8 mouse cellular contexts compared by ENCODE assay signal in the genomic region with DNA sequence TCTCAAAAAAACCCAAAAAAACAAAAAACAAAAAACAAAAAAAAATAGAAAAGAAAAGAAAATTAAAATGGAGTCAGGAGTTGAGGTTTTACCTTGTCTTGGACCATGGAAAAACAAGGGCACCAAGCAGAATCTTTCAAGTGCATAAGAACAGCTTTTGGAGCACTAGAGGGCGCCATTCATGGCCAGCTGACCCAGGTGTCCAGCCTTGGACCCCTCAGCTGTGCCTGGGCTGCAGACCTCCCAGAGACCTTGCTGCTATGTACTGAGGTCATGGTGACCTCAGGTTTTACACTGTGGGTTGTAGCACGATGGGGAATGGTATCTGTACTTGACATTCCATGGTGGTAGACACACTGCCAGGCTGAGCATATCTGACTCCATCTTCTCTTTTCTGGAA. TPM values are rescaled to one million over a fixed set of nuclear protein-coding genes. Genes with fewer than 3 reads are reported as not detected.
DNase-seq lines count a peak whose midpoint lies in the region; ATAC-seq and TF ChIP-seq lines count a peak whose summit lies in the region.

No protein-coding gene starts in this region.

- H3K4me3 ChIP-seq in forebrain, embryonic 10.5 days: no peak overlapping the region
- H3K4me3 ChIP-seq in forebrain, embryonic 16.5 days (replicated peaks; ENCODE audit: low read length): no peak overlapping the region
- no peak overlapping the region for H3K4me3 ChIP-seq in midbrain, embryonic 11.5 days (ENCODE audit: low read depth, low read length)
- no peak overlapping the region for H3K4me3 ChIP-seq in midbrain, embryonic 16.5 days (ENCODE audit: low read depth, low read length)
- no peak overlapping the region for H3K4me3 ChIP-seq in limb, embryonic 14.5 days (replicated peaks; ENCODE audit: low read length)

- H3K4me2 ChIP-seq in forebrain, embryonic 16.5 days (ENCODE audit: low read length): no peak overlapping the region
- H3K4me2 ChIP-seq in midbrain, embryonic 11.5 days: no peak overlapping the region
- no peak overlapping the region for H3K4me2 ChIP-seq in midbrain, embryonic 16.5 days (ENCODE audit: low read length)
- no peak overlapping the region for H3K4me2 ChIP-seq in limb, embryonic 14.5 days (replicated peaks; ENCODE audit: low read depth, low read length, severe bottlenecking)

- TF ChIP-seq POLR2A in limb, embryonic 14.5 days (IDR thresholded peaks at IDR 0.05; ENCODE audit: borderline replicate concordance, extremely low read depth, insufficient read depth, insufficient read length): no peak

- H3K4me1 ChIP-seq in forebrain, embryonic 10.5 days: no peaks in the 10 kb centered on the region
- H3K4me1 ChIP-seq in forebrain, embryonic 16.5 days (replicated peaks; ENCODE audit: control insufficient read depth, insufficient read depth, low read length): no peaks in the 10 kb centered on the region
- no peaks in the 10 kb centered on the region for H3K4me1 ChIP-seq in midbrain, embryonic 11.5 days (ENCODE audit: control insufficient read depth, insufficient read depth, low read length)
- no peaks in the 10 kb centered on the region for H3K4me1 ChIP-seq in midbrain, embryonic 16.5 days (ENCODE audit: control insufficient read depth, insufficient read depth, low read length)
- no peaks in the 10 kb centered on the region for H3K4me1 ChIP-seq in limb, embryonic 14.5 days (ENCODE audit: control insufficient read depth, insufficient read depth, low read length)

- peak; percentile 24 for DNase-seq in forebrain, embryonic 10.5 days (ENCODE audit: extremely low spot score, low spot score)
- peak; percentile 90 for DNase-seq in midbrain, embryonic 11.5 days (ENCODE audit: low spot score, missing footprints)
- peak; percentile 32 to 70 for DNase-seq in cerebellum, postnatal 25 days
- DNase-seq in limb, embryonic 14.5 days (ENCODE audit: low spot score): peak; percentile 33

- H3K9ac ChIP-seq in forebrain, embryonic 16.5 days (replicated peaks; ENCODE audit: low read depth, low read length): no peak overlapping the region
- H3K9ac ChIP-seq in midbrain, embryonic 11.5 days (ENCODE audit: low read length): no peak overlapping the region
- H3K9ac ChIP-seq in midbrain, embryonic 16.5 days (ENCODE audit: low read depth, low read length): no peak overlapping the region
- no peak overlapping the region for H3K9ac ChIP-seq in limb, embryonic 14.5 days (ENCODE audit: low read depth, low read length, severe bottlenecking)

- peaks cover 98% of the 10 kb centered on the region for H3K36me3 ChIP-seq in forebrain, embryonic 10.5 days (replicated peaks)
- peaks cover 35% of the 10 kb centered on the region for H3K36me3 ChIP-seq in forebrain, embryonic 16.5 days (ENCODE audit: control insufficient read depth, insufficient read depth)
- peaks cover 22% of the 10 kb centered on the region for H3K36me3 ChIP-seq in midbrain, embryonic 11.5 days (ENCODE audit: control insufficient read depth, insufficient read depth, low read length)
- H3K36me3 ChIP-seq in midbrain, embryonic 16.5 days (ENCODE audit: control insufficient read depth, insufficient read depth, low read length): peaks cover 29% of the 10 kb centered on the region
- peaks cover 91% of the 10 kb centered on the region for H3K36me3 ChIP-seq in limb, embryonic 14.5 days (ENCODE audit: control insufficient read depth, insufficient read depth, low read length)

- WGBS in forebrain, embryonic 10.5 days: 54% methylated on average over 2 of the region's 2 CpGs
- 54% methylated on average over 2 of the region's 2 CpGs for WGBS in forebrain, embryonic 16.5 days
- WGBS in midbrain, embryonic 11.5 days: 53% methylated on average over 2 of the region's 2 CpGs
- 44% methylated on average over 2 of the region's 2 CpGs for WGBS in midbrain, embryonic 16.5 days
- 65% methylated on average over 2 of the region's 2 CpGs for WGBS in limb, embryonic 14.5 days

- ATAC-seq in forebrain, embryonic 16.5 days: no peak
- peak; percentile 30; the same call in 1 of the 2 replicates for ATAC-seq in midbrain, embryonic 11.5 days (ENCODE audit: low FRiP score)
- no peak for ATAC-seq in midbrain, embryonic 16.5 days
- 0 out of 2 replicates have a peak, but pooled peaks have one; percentile 23 for ATAC-seq in limb, embryonic 14.5 days (ENCODE audit: low FRiP score, low read depth)
- ATAC-seq in activated CD4-positive, CD25-positive, alpha-beta regulatory T cell, adult 4 months: no peak
- no peak for ATAC-seq in frontal cortex, adult (ENCODE audit: low TSS enrichment)

- H3K9me3 ChIP-seq in forebrain, embryonic 10.5 days: no peaks in the 10 kb centered on the region
- no peaks in the 10 kb centered on the region for H3K9me3 ChIP-seq in forebrain, embryonic 16.5 days (ENCODE audit: control insufficient read depth, low read length)
- no peaks in the 10 kb centered on the region for H3K9me3 ChIP-seq in midbrain, embryonic 11.5 days (ENCODE audit: control insufficient read depth, low read length)
- H3K9me3 ChIP-seq in midbrain, embryonic 16.5 days (replicated peaks; ENCODE audit: control insufficient read depth, low read length, poor library complexity, severe bottlenecking): no peaks in the 10 kb centered on the region
- H3K9me3 ChIP-seq in limb, embryonic 14.5 days (ENCODE audit: control insufficient read depth, low read length): no peaks in the 10 kb centered on the region

- H3K27me3 ChIP-seq in forebrain, embryonic 10.5 days (ENCODE audit: poor library complexity, severe bottlenecking): no peaks in the 10 kb centered on the region
- no peaks in the 10 kb centered on the region for H3K27me3 ChIP-seq in forebrain, embryonic 16.5 days (replicated peaks; ENCODE audit: control insufficient read depth, insufficient read depth, low read length)
- no peaks in the 10 kb centered on the region for H3K27me3 ChIP-seq in midbrain, embryonic 11.5 days (ENCODE audit: control insufficient read depth, insufficient read depth, low read length)
- no peaks in the 10 kb centered on the region for H3K27me3 ChIP-seq in midbrain, embryonic 16.5 days (ENCODE audit: control insufficient read depth, insufficient read depth, low read depth, low read length)
- H3K27me3 ChIP-seq in limb, embryonic 14.5 days (ENCODE audit: control insufficient read depth, insufficient read depth, low read length): no peaks in the 10 kb centered on the region

- H3K27ac ChIP-seq in forebrain, embryonic 10.5 days: no peak overlapping the region
- no peak overlapping the region for H3K27ac ChIP-seq in forebrain, embryonic 16.5 days (ENCODE audit: low read length)
- no peak overlapping the region for H3K27ac ChIP-seq in midbrain, embryonic 11.5 days (ENCODE audit: low read depth, low read length)
- H3K27ac ChIP-seq in midbrain, embryonic 16.5 days (ENCODE audit: low read length): no peak overlapping the region
- no peak overlapping the region for H3K27ac ChIP-seq in limb, embryonic 14.5 days (replicated peaks; ENCODE audit: low read depth, low read length)

RNA-seq across cellular contexts. Expression of a gene that starts 31.4 kb away (rescaled TPM):
- 58.5 and 60.0 TPM in 2 replicates for polyA plus RNA-seq in forebrain, embryonic 10.5 days (2016; fragmentation: Nextera tagmentation; extraction: Ambion mirVana)
- polyA plus RNA-seq in forebrain, embryonic 16.5 days (2015; fragmentation: Nextera tagmentation; extraction: Ambion mirVana): 16.1 and 18.8 TPM in 2 replicates
- polyA plus RNA-seq in midbrain, embryonic 11.5 days (2014; fragmentation: Nextera tagmentation; extraction: Ambion mirVana): 18.9 and 22.1 TPM in 2 replicates
- 16.0 and 17.2 TPM in 2 replicates for polyA plus RNA-seq in midbrain, embryonic 16.5 days (2015; fragmentation: Nextera tagmentation; extraction: Ambion mirVana)
- 36.9 and 48.0 TPM in 2 replicates for polyA plus RNA-seq in limb, embryonic 14.5 days (2012; rRNA removed)
- polyA plus RNA-seq in limb, embryonic 14.5 days (2014; fragmentation: Nextera tagmentation; extraction: Ambion mirVana): 15.9 and 18.4 TPM in 2 replicates
- polyA plus RNA-seq in activated CD4-positive, CD25-positive, alpha-beta regulatory T cell, adult 4 months (2017; shearing (Covaris generic)): 10 to 100 TPM; 12.6 to 20.6 TPM

Comparison
In these comparisons a context has a peak if more than half of its experiments do, and no peak if none do; other contexts are left out.
1. ATAC-seq: peak in midbrain, embryonic 11.5 days (single experiment) and limb, embryonic 14.5 days (single experiment); none in forebrain, embryonic 16.5 days (single experiment), midbrain, embryonic 16.5 days (single experiment), activated CD4-positive, CD25-positive, alpha-beta regulatory T cell, adult 4 months (single experiment) and frontal cortex, adult (single experiment).
2. DNase-seq: peak in every context shown above with its lines; median percentile 90 in midbrain, embryonic 11.5 days; 51 in cerebellum, postnatal 25 days; 33 in limb, embryonic 14.5 days; 24 in forebrain, embryonic 10.5 days.